Mouse (Mus musculus) forebrain, embryonic 12.5 days (tissue): ENCODE results near the gene Npm1. TPM values are rescaled to one million over a fixed set of nuclear protein-coding genes. Genes with fewer than 3 reads are reported as not detected.
A peak's percentile ranks its signal among the peaks of the same experiment; 100 is the strongest.

Experiments used
- ATAC-seq: fragments of 200-750 bp; cut with Nextera tagmentation; 2 replicates; pipeline ENCODE4 v1.8.0; 2017; ENCODE audit warnings: moderate TSS enrichment; ENCODE audit not compliant: low FRiP score
- H3K27ac ChIP-seq: fragments of 300-500 bp; sonication (generic); 2 replicates; pipeline ENCODE4 v1.5.1; 2016; ENCODE audit warnings: mild to moderate bottlenecking
- H3K27me3 ChIP-seq: fragments of 300-500 bp; sonication (generic); 2 replicates; pipeline ENCODE4 v1.6.1; 2016; ENCODE audit warnings: mild to moderate bottlenecking
- H3K36me3 ChIP-seq: fragments of 300-500 bp; sonication (generic); replicated peaks from 2 replicates; pipeline ENCODE4 v1.6.1; 2016; ENCODE audit warnings: mild to moderate bottlenecking
- H3K4me1 ChIP-seq: fragments of 300-500 bp; sonication (generic); 2 replicates; pipeline ENCODE4 v1.6.1; 2016
- H3K4me2 ChIP-seq: fragments of 300-500 bp; sonication (generic); 2 replicates; pipeline ENCODE4 v1.6.1; 2016; ENCODE audit warnings: mild to moderate bottlenecking, moderate library complexity
- H3K4me3 ChIP-seq: fragments of 300-500 bp; sonication (generic); replicated peaks from 2 replicates; pipeline ENCODE4 v1.5.1; 2016; ENCODE audit warnings: mild to moderate bottlenecking
- H3K9ac ChIP-seq: fragments of 300-500 bp; sonication (generic); 2 replicates; pipeline ENCODE4 v1.6.1; 2016; ENCODE audit warnings: mild to moderate bottlenecking
- H3K9me3 ChIP-seq: fragments of 300-500 bp; sonication (generic); 2 replicates; pipeline ENCODE4 v1.6.1; 2016
- WGBS: fragments of 180-500 bp; shearing (Covaris S2); methylation state at CpG from one replicate; pipeline ENCODE4 v1.1.7; 2016; 5-methylcytosine and 5-hydroxymethylcytosine counted together
- polyA plus RNA-seq: library from polyadenylated mRNA; unstranded; fragments of >200 nt; fragmentation: Nextera tagmentation; extraction: Ambion mirVana; gene quantifications from 2 replicates; pipeline ENCODE4 v1.2.1, GENCODE M21; 2016

The Npm1 gene
- 790 and 820 TPM in 2 replicates for polyA plus RNA-seq

GRCm38 (mm10) chr11:33162998-33163506, at the start of gene Npm1:
TSS of gene Npm1 (minus strand) at chr11:33163206.
- H3K4me2 ChIP-seq, result peak within 1 kb of the TSS; percentile 83
- H3K9ac ChIP-seq, result peak within 1 kb of the TSS; percentile 97
- WGBS, result 3% methylated on average over 48 of the region's 49 CpGs
- peak within 1 kb of the TSS; percentile 96 for H3K4me3 ChIP-seq
- peaks cover 7% of the 10 kb centered on the region; the same call in 1 of the 2 replicates for H3K27me3 ChIP-seq
- no peaks in the 10 kb centered on the region for H3K9me3 ChIP-seq
- peak; percentile 96 for ATAC-seq
- peaks cover 34% of the 10 kb centered on the region for H3K36me3 ChIP-seq
- H3K4me1 ChIP-seq, result peaks cover 16% of the 10 kb centered on the region
- H3K27ac ChIP-seq, result peak within 1 kb of the TSS; percentile 96

- Histone ChIP-seq H3K4me3 (no peak overlapping the region), H3K9ac (no peak overlapping the region), H3K4me2 (no peak overlapping the region), H3K9me3 (no peaks in the 10 kb centered on the region), H3K27me3 (peaks cover 64% of the 10 kb centered on the region), H3K27ac (no peak overlapping the region), H3K4me1 (peaks cover 18% of the 10 kb centered on the region), H3K36me3 (no peaks in the 10 kb centered on the region)
- 80% methylated on average over 2 of the region's 2 CpGs for WGBS
- no peak for ATAC-seq
Observed at GRCm38 (mm10) chr11:33207411-33207810, 44.4 kb upstream of the Npm1 start.

- H3K9ac ChIP-seq, result no peak overlapping the region
- ATAC-seq, result no peak
- H3K27ac ChIP-seq, result no peak overlapping the region
- no peak overlapping the region for H3K4me2 ChIP-seq
- H3K36me3 ChIP-seq, result no peaks in the 10 kb centered on the region
- H3K27me3 ChIP-seq, result peaks cover 88% of the 10 kb centered on the region
- WGBS, result 9% methylated on average over 3 of the region's 3 CpGs
- H3K9me3 ChIP-seq, result no peaks in the 10 kb centered on the region
- H3K4me3 ChIP-seq, result no peak overlapping the region
- peaks cover 36% of the 10 kb centered on the region for H3K4me1 ChIP-seq
Observed at GRCm38 (mm10) chr11:33204966-33205365, 42.0 kb upstream of the Npm1 start.

GRCm38 (mm10) chr11:33204329-33204705, 41.3 kb upstream of the Npm1 start:
- Histone ChIP-seq H3K4me1 (peaks cover 37% of the 10 kb centered on the region), H3K4me2 (peak overlapping the region; percentile 60), H3K9me3 (no peaks in the 10 kb centered on the region), H3K27me3 (peaks cover 95% of the 10 kb centered on the region), H3K9ac (no peak overlapping the region), H3K36me3 (no peaks in the 10 kb centered on the region), H3K27ac (no peak overlapping the region), H3K4me3 (peak overlapping the region; percentile 38)
- WGBS, result 1% methylated on average over 18 of the region's 18 CpGs
- ATAC-seq, result no peak

- peak within 1 kb of the TSS; percentile 25; the same call in 1 of the 2 replicates for H3K9ac ChIP-seq
- H3K9me3 ChIP-seq, result no peaks in the 10 kb centered on the region
- ATAC-seq, result peak; percentile 73
- H3K36me3 ChIP-seq, result no peaks in the 10 kb centered on the region
- H3K4me1 ChIP-seq, result peaks cover 37% of the 10 kb centered on the region
- under 1% methylated on average over 77 of the region's 81 CpGs for WGBS
- no peak within 1 kb of the TSS for H3K27ac ChIP-seq
- H3K4me3 ChIP-seq, result peak within 1 kb of the TSS; percentile 38
- H3K4me2 ChIP-seq, result peak within 1 kb of the TSS; percentile 60
- peaks cover 99% of the 10 kb centered on the region for H3K27me3 ChIP-seq
Observed at GRCm38 (mm10) chr11:33203383-33204328, 40.6 kb upstream of the Npm1 start, which contains the start of gene Tlx3. TSS of gene Tlx3 (minus strand) at chr11:33203589.

GRCm38 (mm10) chr11:33202972-33203371, 40.0 kb upstream of the Npm1 start:
- peaks cover 37% of the 10 kb centered on the region for H3K4me1 ChIP-seq
- peak overlapping the region; percentile 25; the same call in 1 of the 2 replicates for H3K9ac ChIP-seq
- WGBS, result 3% methylated on average over 43 of the region's 47 CpGs

GRCm38 (mm10) chr11:33202296-33202695, 39.3 kb upstream of the Npm1 start:
- no peak overlapping the region for H3K9ac ChIP-seq
- ATAC-seq, result no peak
- H3K4me1 ChIP-seq, result peaks cover 37% of the 10 kb centered on the region
- peaks cover 99% of the 10 kb centered on the region for H3K27me3 ChIP-seq
- no peaks in the 10 kb centered on the region for H3K36me3 ChIP-seq
- WGBS, result under 1% methylated on average over 37 of the region's 37 CpGs
- H3K4me3 ChIP-seq, result peak overlapping the region; percentile 38
- H3K27ac ChIP-seq, result no peak overlapping the region
- 0 out of 2 replicates have a peak, but pooled peaks cover 2% of the 10 kb centered on the region for H3K9me3 ChIP-seq
- H3K4me2 ChIP-seq, result no peak overlapping the region; the same call in 1 of the 2 replicates

More at GRCm38 (mm10) chr11:33202972-33203371, 40.0 kb upstream of the Npm1 start:
- Histone ChIP-seq H3K27me3 (peaks cover 99% of the 10 kb centered on the region), H3K27ac (no peak overlapping the region), H3K4me3 (peak overlapping the region; percentile 38), H3K36me3 (no peaks in the 10 kb centered on the region), H3K4me2 (peak overlapping the region; percentile 60), H3K9me3 (no peaks in the 10 kb centered on the region)
- peak; percentile 7; the same call in 1 of the 2 replicates for ATAC-seq

GRCm38 (mm10) chr11:33201626-33202010, 38.6 kb upstream of the Npm1 start:
- 0 out of 2 replicates have a peak overlapping the region, but pooled peaks have one; percentile 2 for H3K9ac ChIP-seq
- peak overlapping the region; percentile 36 for H3K4me3 ChIP-seq
- H3K27me3 ChIP-seq, result peaks cover 99% of the 10 kb centered on the region
- no peak overlapping the region for H3K27ac ChIP-seq
- peaks cover 37% of the 10 kb centered on the region for H3K4me1 ChIP-seq
- peak overlapping the region; percentile 55 for H3K4me2 ChIP-seq
- no peaks in the 10 kb centered on the region for H3K36me3 ChIP-seq
- WGBS, result under 1% methylated on average over 15 of the region's 19 CpGs
- 0 out of 2 replicates have a peak, but pooled peaks cover 3% of the 10 kb centered on the region for H3K9me3 ChIP-seq
- no peak for ATAC-seq

GRCm38 (mm10) chr11:33200764-33201625, 38.0 kb upstream of the Npm1 start:
- Histone ChIP-seq H3K4me1 (peaks cover 37% of the 10 kb centered on the region), H3K9me3 (0 out of 2 replicates have a peak, but pooled peaks cover 3% of the 10 kb centered on the region), H3K27ac (no peak overlapping the region), H3K9ac (peak overlapping the region; percentile 33; the same call in 1 of the 2 replicates), H3K36me3 (no peaks in the 10 kb centered on the region), H3K4me2 (peak overlapping the region; percentile 55), H3K4me3 (peak overlapping the region; percentile 36), H3K27me3 (peaks cover 99% of the 10 kb centered on the region)
- WGBS, result under 1% methylated on average over 60 of the region's 76 CpGs
- ATAC-seq, result peak; percentile 42

- Histone ChIP-seq H3K9ac (no peak overlapping the region), H3K4me2 (peak overlapping the region; percentile 55)
- no peak for ATAC-seq
Observed at GRCm38 (mm10) chr11:33199906-33200763, 37.1 kb upstream of the Npm1 start.

GRCm38 (mm10) chr11:33199117-33199514, 36.1 kb upstream of the Npm1 start:
- H3K4me2 ChIP-seq, result no peak overlapping the region
- ATAC-seq, result no peak
- H3K27me3 ChIP-seq, result peaks cover 97% of the 10 kb centered on the region
- 2% methylated on average over 15 of the region's 15 CpGs for WGBS
- no peak overlapping the region for H3K9ac ChIP-seq
- no peak overlapping the region for H3K27ac ChIP-seq
- peaks cover 31% of the 10 kb centered on the region for H3K4me1 ChIP-seq
- no peaks in the 10 kb centered on the region for H3K36me3 ChIP-seq
- no peak overlapping the region for H3K4me3 ChIP-seq
- 0 out of 2 replicates have a peak, but pooled peaks cover 3% of the 10 kb centered on the region for H3K9me3 ChIP-seq

More at GRCm38 (mm10) chr11:33199906-33200763, 37.1 kb upstream of the Npm1 start:
- H3K36me3 ChIP-seq, result no peaks in the 10 kb centered on the region
- peak overlapping the region; percentile 36 for H3K4me3 ChIP-seq
- H3K9me3 ChIP-seq, result 0 out of 2 replicates have a peak, but pooled peaks cover 3% of the 10 kb centered on the region
- WGBS, result under 1% methylated on average over 45 of the region's 45 CpGs
- H3K27ac ChIP-seq, result no peak overlapping the region
- H3K4me1 ChIP-seq, result peaks cover 34% of the 10 kb centered on the region
- peaks cover 99% of the 10 kb centered on the region for H3K27me3 ChIP-seq
